9 mouse cellular contexts compared by ENCODE assay signal in the genomic region with DNA sequence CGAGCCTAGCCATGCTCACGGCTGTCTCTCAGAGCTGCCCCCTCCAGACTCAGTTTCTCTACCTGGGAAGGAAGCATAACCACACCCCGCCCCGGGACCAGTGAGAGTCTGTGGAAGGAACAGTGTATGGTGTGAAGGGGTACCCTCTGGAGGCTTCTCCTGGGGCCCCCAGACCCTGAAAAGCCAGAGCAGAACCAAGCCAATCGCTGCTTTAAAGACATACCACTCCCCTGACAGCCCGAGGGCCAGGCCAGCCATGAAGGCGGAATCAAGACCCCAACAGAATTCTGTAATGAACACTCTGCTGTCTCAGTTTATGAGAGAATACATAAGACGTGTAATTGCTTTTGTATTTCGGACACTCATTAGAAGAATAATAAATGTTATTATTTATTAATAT.
DNase-seq lines count a peak whose midpoint lies in the region; ATAC-seq and TF ChIP-seq lines count a peak whose summit lies in the region.
"Had no signal": no experiment of that assay in that cellular context is flagged by ENCODE, and none has a peak within 500 bp of the region (broad histone marks: within the 10 kb centered on the region; RNA-seq: fewer than 3 reads in every experiment).

No protein-coding gene starts in this region.

- no peak for DNase-seq in kidney, postnatal 10 days
- no peak for DNase-seq in limb, embryonic 14.5 days (ENCODE audit: low spot score)
- DNase-seq in spleen, postnatal 36 days (ENCODE audit: low spot score in 2 of 2): no peak
- DNase-seq in cerebellum, postnatal 4 days (ENCODE audit: low spot score in 2 of 2): no peak
- DNase-seq in adrenal gland, adult (ENCODE audit: inconsistent age in 2 of 2, low spot score in 1 of 2): no peak

- peak; percentile 53 for ATAC-seq in kidney, embryonic 14.5 days (ENCODE audit: low FRiP score, low TSS enrichment)
- no peak for ATAC-seq in forebrain, embryonic 16.5 days
- peak; percentile 43; the same call in 1 of the 2 replicates for ATAC-seq in limb, embryonic 14.5 days (ENCODE audit: low FRiP score, low read depth)
- ATAC-seq in neural tube, embryonic 15.5 days (ENCODE audit: low FRiP score): no peak

- H3K9me3 ChIP-seq in kidney, embryonic 14.5 days (ENCODE audit: control insufficient read depth, low read length): no peaks in the 10 kb centered on the region
- H3K9me3 ChIP-seq in forebrain, embryonic 16.5 days (ENCODE audit: control insufficient read depth, low read length): no peaks in the 10 kb centered on the region
- H3K9me3 ChIP-seq in limb, embryonic 14.5 days (ENCODE audit: control insufficient read depth, low read length): no peaks in the 10 kb centered on the region
- H3K9me3 ChIP-seq in neural tube, embryonic 15.5 days (replicated peaks): no peaks in the 10 kb centered on the region
- H3K9me3 ChIP-seq: liver, embryonic 13.5 days had no signal

- 55% methylated on average over 9 of the region's 9 CpGs for WGBS in kidney, embryonic 14.5 days
- 51% methylated on average over 9 of the region's 9 CpGs for WGBS in forebrain, embryonic 16.5 days
- 41% methylated on average over 9 of the region's 9 CpGs for WGBS in limb, embryonic 14.5 days
- 41% methylated on average over 9 of the region's 9 CpGs for WGBS in neural tube, embryonic 15.5 days

- no peak overlapping the region for H3K9ac ChIP-seq in kidney, embryonic 14.5 days (ENCODE audit: low read depth, low read length)
- no peak overlapping the region for H3K9ac ChIP-seq in forebrain, embryonic 16.5 days (replicated peaks; ENCODE audit: low read depth, low read length)
- no peak overlapping the region for H3K9ac ChIP-seq in limb, embryonic 14.5 days (ENCODE audit: low read depth, low read length, severe bottlenecking)
- no peak overlapping the region for H3K9ac ChIP-seq in neural tube, embryonic 15.5 days (replicated peaks)
- H3K9ac ChIP-seq: liver, embryonic 13.5 days had no signal

- H3K4me3 ChIP-seq in kidney, embryonic 14.5 days (ENCODE audit: low read length): no peak overlapping the region
- no peak overlapping the region; the same call in 1 of the 2 replicates for H3K4me3 ChIP-seq in forebrain, embryonic 16.5 days (replicated peaks; ENCODE audit: low read length)
- H3K4me3 ChIP-seq in limb, embryonic 14.5 days (replicated peaks; ENCODE audit: low read length): no peak overlapping the region
- no peak overlapping the region for H3K4me3 ChIP-seq in neural tube, embryonic 15.5 days (replicated peaks)
- H3K4me3 ChIP-seq: liver, embryonic 13.5 days had no signal

- peaks cover 38% of the 10 kb centered on the region for H3K27me3 ChIP-seq in kidney, embryonic 14.5 days (ENCODE audit: control insufficient read depth, insufficient read depth, low read length)
- peaks cover 10% of the 10 kb centered on the region; the same call in 1 of the 2 replicates for H3K27me3 ChIP-seq in forebrain, embryonic 16.5 days (replicated peaks; ENCODE audit: control insufficient read depth, insufficient read depth, low read length)
- peaks cover 36% of the 10 kb centered on the region for H3K27me3 ChIP-seq in limb, embryonic 14.5 days (ENCODE audit: control insufficient read depth, insufficient read depth, low read length)
- peaks cover 16% of the 10 kb centered on the region for H3K27me3 ChIP-seq in neural tube, embryonic 15.5 days (replicated peaks)

- no peaks in the 10 kb centered on the region for H3K36me3 ChIP-seq in kidney, embryonic 14.5 days (ENCODE audit: control insufficient read depth, insufficient read depth, low read length)
- no peaks in the 10 kb centered on the region for H3K36me3 ChIP-seq in forebrain, embryonic 16.5 days (ENCODE audit: control insufficient read depth, insufficient read depth)
- H3K36me3 ChIP-seq in limb, embryonic 14.5 days (ENCODE audit: control insufficient read depth, insufficient read depth, low read length): no peaks in the 10 kb centered on the region
- H3K36me3 ChIP-seq in neural tube, embryonic 15.5 days: no peaks in the 10 kb centered on the region
- H3K36me3 ChIP-seq: liver, embryonic 13.5 days had no signal

- H3K4me1 ChIP-seq in kidney, embryonic 14.5 days (ENCODE audit: control insufficient read depth, insufficient read depth, low read length): no peaks in the 10 kb centered on the region; the same call in 1 of the 2 replicates
- peaks cover 9% of the 10 kb centered on the region for H3K4me1 ChIP-seq in forebrain, embryonic 16.5 days (replicated peaks; ENCODE audit: control insufficient read depth, insufficient read depth, low read length)
- no peaks in the 10 kb centered on the region for H3K4me1 ChIP-seq in limb, embryonic 14.5 days (ENCODE audit: control insufficient read depth, insufficient read depth, low read length)
- H3K4me1 ChIP-seq in neural tube, embryonic 15.5 days: peaks cover 34% of the 10 kb centered on the region
- H3K4me1 ChIP-seq: liver, embryonic 13.5 days had no signal

- no peak overlapping the region; the same call in 1 of the 2 replicates for H3K4me2 ChIP-seq in kidney, embryonic 14.5 days (replicated peaks; ENCODE audit: low read depth, low read length)
- H3K4me2 ChIP-seq in forebrain, embryonic 16.5 days (ENCODE audit: low read length): peak overlapping the region; percentile 40; the same call in 1 of the 2 replicates
- H3K4me2 ChIP-seq in limb, embryonic 14.5 days (replicated peaks; ENCODE audit: low read depth, low read length, severe bottlenecking): peak overlapping the region; percentile 31
- H3K4me2 ChIP-seq in neural tube, embryonic 15.5 days: peak overlapping the region; percentile 49
- H3K4me2 ChIP-seq: liver, embryonic 13.5 days had no signal

- H3K27ac ChIP-seq in kidney, embryonic 14.5 days (ENCODE audit: low read depth, low read length): no peak overlapping the region
- H3K27ac ChIP-seq in forebrain, embryonic 16.5 days (ENCODE audit: low read length): no peak overlapping the region
- no peak overlapping the region for H3K27ac ChIP-seq in limb, embryonic 14.5 days (replicated peaks; ENCODE audit: low read depth, low read length)
- no peak overlapping the region for H3K27ac ChIP-seq in neural tube, embryonic 15.5 days (replicated peaks)
- H3K27ac ChIP-seq: liver, embryonic 13.5 days had no signal

- TF ChIP-seq POLR2A in limb, embryonic 14.5 days (IDR thresholded peaks at IDR 0.05; ENCODE audit: borderline replicate concordance, extremely low read depth, insufficient read depth, insufficient read length): no peak

Comparison
In these comparisons a context has a peak if more than half of its experiments do, and no peak if none do; other contexts are left out.
1. ATAC-seq: peak in kidney, embryonic 14.5 days (single experiment) and limb, embryonic 14.5 days (single experiment); none in forebrain, embryonic 16.5 days (single experiment) and neural tube, embryonic 15.5 days (single experiment).